ENCODE assay signal across 13 mouse cellular contexts in the genomic region with DNA sequence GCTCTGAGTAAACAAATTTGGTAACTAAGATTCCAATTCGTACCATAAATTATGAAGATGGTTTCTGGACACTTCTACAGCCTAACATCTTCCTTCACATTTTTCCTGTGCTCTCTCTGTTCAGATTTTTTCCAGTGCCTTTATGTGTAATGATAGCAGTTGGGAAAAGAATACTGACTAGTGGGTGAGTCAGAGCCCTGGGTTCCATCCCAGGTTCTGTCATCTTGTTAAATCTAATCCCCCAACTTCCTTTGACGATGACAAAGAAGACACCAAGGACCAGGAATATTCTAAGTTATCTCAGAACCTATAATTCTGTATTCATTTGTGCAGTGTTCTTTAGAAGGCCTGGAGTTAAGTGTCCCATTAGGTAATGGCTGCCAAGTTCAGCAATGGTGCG. TPM values are rescaled to one million over a fixed set of nuclear protein-coding genes. Genes with fewer than 3 reads are reported as not detected.
"Had no signal": no experiment of that assay in that cellular context is flagged by ENCODE, and none has a peak within 500 bp of the region (broad histone marks: within the 10 kb centered on the region; RNA-seq: fewer than 3 reads in every experiment).

No protein-coding gene starts in this region.

- H3K27ac ChIP-seq: limb, embryonic 15.5 days; liver, embryonic 12.5 days had no signal

- H3K36me3 ChIP-seq: limb, embryonic 15.5 days; liver, embryonic 12.5 days; midbrain, embryonic 10.5 days; midbrain, embryonic 15.5 days had no signal

- DNase-seq: kidney, adult 8-10 months; kidney, postnatal 25 days; lung, embryonic 14.5 days; lung, postnatal 10 days; lung, postnatal 4 days; spleen, adult 18-20 months; thymus, adult 18-20 months; thymus, postnatal 14 days had no signal

- H3K9ac ChIP-seq: limb, embryonic 15.5 days; liver, embryonic 12.5 days; lung, embryonic 14.5 days had no signal

- H3K4me2 ChIP-seq: limb, embryonic 15.5 days; liver, embryonic 12.5 days had no signal

- ATAC-seq: liver, embryonic 12.5 days had no signal

- H3K9me3 ChIP-seq: limb, embryonic 15.5 days; liver, embryonic 12.5 days; midbrain, embryonic 15.5 days had no signal

- H3K4me3 ChIP-seq: liver, embryonic 12.5 days; midbrain, embryonic 10.5 days had no signal

RNA-seq across cellular contexts. Expression of gene Gm960, which starts 1.3 kb away (rescaled TPM):
- total RNA-seq: megakaryocyte, adult 5-6 weeks had no signal

RNA-seq across cellular contexts. Expression of gene Sptbn2, which starts 13.8 kb away (rescaled TPM):
- total RNA-seq: megakaryocyte, adult 5-6 weeks had no signal
